Mouse (Mus musculus): ENCODE results near the gene St5. TPM values are rescaled to one million over a fixed set of nuclear protein-coding genes. Genes with fewer than 3 reads are reported as not detected.

Gene St5
- polyA plus RNA-seq, 1 experiment from 2014 or later, result 41.0 TPM

Small RNA genes lying within 50 kb of the gene (microRNA-seq; reads per million reads assigned to microRNA genes)
- gene Gm47284, result not detected

Other genes with a start within 250 kb of the St5 start
- 0.03 TPM in 1 of 2 replicates, not detected in the other for gene Trim66, start 195.5 kb downstream of the St5 start, polyA plus RNA-seq (2016; fragmentation: Nextera tagmentation; extraction: Ambion mirVana)
- gene Rpl27a, start 184.5 kb downstream of the St5 start, polyA plus RNA-seq (2016; fragmentation: Nextera tagmentation; extraction: Ambion mirVana), result 80.5 and 83.4 TPM in 2 replicates
- 26.0 and 28.1 TPM in 2 replicates for gene Akip1, start 85 bp upstream of the St5 start, polyA plus RNA-seq (2016; fragmentation: Nextera tagmentation; extraction: Ambion mirVana)
- not detected in 2 replicates for gene BC051019, start 20.2 kb upstream of the St5 start, polyA plus RNA-seq (2016; fragmentation: Nextera tagmentation; extraction: Ambion mirVana)
- not detected in 2 replicates for gene Ascl3, start 28.1 kb upstream of the St5 start, polyA plus RNA-seq (2016; fragmentation: Nextera tagmentation; extraction: Ambion mirVana)
- gene Tmem9b, start 49.3 kb upstream of the St5 start, polyA plus RNA-seq (2016; fragmentation: Nextera tagmentation; extraction: Ambion mirVana), result 54.1 and 56.4 TPM in 2 replicates
- 0.71 and 1.0 TPM in 2 replicates for gene Nrip3, start 78.4 kb upstream of the St5 start, polyA plus RNA-seq (2016; fragmentation: Nextera tagmentation; extraction: Ambion mirVana)
- gene Scube2, start 162.1 kb upstream of the St5 start, polyA plus RNA-seq (2016; fragmentation: Nextera tagmentation; extraction: Ambion mirVana), result 9.3 and 10.1 TPM in 2 replicates

Data from heart, embryonic 12.5 days (tissue).